Mouse (Mus musculus) liver, embryonic 14.5 days (tissue): Measurements from ENCODE around the gene Ttc22.
A peak's percentile ranks its signal among the peaks of the same experiment; 100 is the strongest.

Experiments
- CTCF ChIP-seq: IDR thresholded peaks from 2 replicates; pipeline ENCODE4 v1.5.1; 2016; ENCODE audit warnings: antibody characterized with exemption, low read depth, control low read depth
- EP300 ChIP-seq: IDR thresholded peaks from 2 replicates; pipeline ENCODE4 v1.6.1; 2016; ENCODE audit warnings: antibody characterized with exemption, low read depth

GRCm38 (mm10) chr4:106599415-106599814 is 22.8 kb upstream of the Ttc22 start:
- peak; percentile 25; the same call in 1 of the 2 replicates for TF ChIP-seq CTCF
- no peak for TF ChIP-seq EP300
